Mouse (Mus musculus) ES-Bruce4 (cell line): Measurements from ENCODE around the gene Lrch1.

Experiments used
- CTCF ChIP-seq: IDR thresholded peaks from one replicate; pipeline ENCODE4 v1.8.1; 2011; ENCODE audit warnings: low read depth, low read length
- POLR2A ChIP-seq: IDR thresholded peaks from one replicate; pipeline ENCODE4 v1.8.1; 2011; ENCODE audit warnings: low read length; ENCODE audit not compliant: insufficient read depth

DNA sequence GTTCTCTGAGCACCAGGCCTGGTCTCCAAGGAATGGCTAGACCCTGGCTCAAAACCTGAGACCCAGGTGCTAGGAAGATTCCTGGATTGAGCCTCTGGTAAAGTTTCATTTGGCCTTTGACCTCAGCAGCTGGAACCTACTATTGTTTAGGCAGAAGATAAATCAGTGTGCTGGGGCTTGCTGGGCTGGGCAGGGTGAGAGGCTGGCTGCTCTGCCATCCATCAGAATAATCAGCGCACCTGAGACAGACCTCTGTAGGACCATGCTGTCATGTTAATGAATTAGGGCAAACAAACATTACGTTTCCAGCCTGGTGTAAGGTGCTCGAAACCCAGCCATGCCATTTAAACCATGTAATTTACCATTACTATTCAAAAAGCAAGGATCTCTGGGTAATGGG, 33.3 kb upstream of the Lrch1 start:
- no peak for TF ChIP-seq POLR2A
- TF ChIP-seq CTCF: no peak
